Mouse (Mus musculus): ENCODE results near the gene Kcnip1. TPM values are rescaled to one million over a fixed set of nuclear protein-coding genes. Genes with fewer than 3 reads are reported as not detected.

The Kcnip1 gene
- polyA plus RNA-seq, 1 experiment from 2014 or later: 0.27 TPM

DNA sequence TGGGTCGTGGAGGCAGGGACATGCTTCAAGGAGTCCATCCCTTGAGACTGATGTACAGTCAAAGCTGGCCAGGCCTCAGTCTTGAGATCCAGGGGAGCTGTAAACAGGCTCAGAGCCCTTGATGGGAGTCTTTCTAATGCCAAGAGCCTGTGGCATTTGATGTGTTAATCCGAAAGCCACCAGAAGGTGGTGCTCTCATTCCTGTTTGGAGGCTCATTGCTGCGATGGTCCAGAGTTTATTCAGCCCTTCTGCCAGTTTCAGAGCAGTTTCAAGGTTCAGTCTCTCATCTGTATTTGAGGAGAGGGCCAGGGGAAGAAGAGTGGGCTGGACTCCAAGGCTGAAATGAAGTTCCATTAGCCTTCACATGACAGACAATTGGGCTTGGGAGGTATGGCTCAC is 259.7 kb downstream of the Kcnip1 start:
- 5% methylated on average over 3 of the region's 3 CpGs for WGBS
- no peak overlapping the region for H3K4me3 ChIP-seq (ENCODE audit: low read depth, low read length)
- ATAC-seq (no peak; the same call in 1 of the 2 replicates), DNase-seq (ENCODE audit: low spot score) (peak; percentile 66)
- no peak overlapping the region for H3K4me2 ChIP-seq (replicated peaks; ENCODE audit: low read depth, low read length)
- no peak overlapping the region for H3K9ac ChIP-seq (replicated peaks; ENCODE audit: low read depth)
- no peaks in the 10 kb centered on the region for H3K9me3 ChIP-seq (ENCODE audit: low read length)
- no peaks in the 10 kb centered on the region for H3K4me1 ChIP-seq (ENCODE audit: insufficient read depth, low read depth, low read length)
- peak; percentile 86 for TF ChIP-seq CTCF (IDR thresholded peaks at IDR 0.05)
- TF ChIP-seq EP300 (IDR thresholded peaks at IDR 0.05): no peak
- H3K27me3 ChIP-seq (replicated peaks; ENCODE audit: insufficient read depth, low read length): no peaks in the 10 kb centered on the region
- H3K27ac ChIP-seq (ENCODE audit: low read length): no peak overlapping the region
- H3K36me3 ChIP-seq (ENCODE audit: insufficient read depth, low read length): no peaks in the 10 kb centered on the region

DNA sequence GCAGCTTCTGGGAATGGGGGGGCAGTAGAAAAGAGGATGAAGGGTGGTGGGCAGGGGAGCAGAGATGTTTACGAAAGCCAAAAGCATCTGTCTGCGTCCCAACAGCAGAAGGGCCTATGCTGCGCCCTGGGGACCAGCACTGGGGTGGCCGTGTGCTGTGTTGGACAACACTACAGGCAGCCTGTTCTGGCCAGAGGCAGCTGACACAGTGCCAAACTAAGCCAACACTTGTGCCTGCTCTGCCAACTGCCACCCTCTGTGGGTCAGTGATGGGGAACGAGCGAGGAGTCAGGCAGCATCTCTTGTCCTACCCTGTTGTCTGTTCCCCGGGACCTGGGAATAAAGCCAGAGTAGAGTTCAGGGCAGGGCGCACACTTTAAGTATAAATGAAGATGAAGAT is 260.6 kb downstream of the Kcnip1 start:
- H3K9me3 ChIP-seq (ENCODE audit: low read length): no peaks in the 10 kb centered on the region
- no peak overlapping the region for H3K27ac ChIP-seq (ENCODE audit: low read length)
- H3K27me3 ChIP-seq (replicated peaks; ENCODE audit: insufficient read depth, low read length): no peaks in the 10 kb centered on the region
- H3K36me3 ChIP-seq (ENCODE audit: insufficient read depth, low read length): no peaks in the 10 kb centered on the region
- DNase-seq (ENCODE audit: low spot score): no peak
- no peaks in the 10 kb centered on the region for H3K4me1 ChIP-seq (ENCODE audit: insufficient read depth, low read depth, low read length)
- no peak overlapping the region for H3K9ac ChIP-seq (replicated peaks; ENCODE audit: low read depth)
- no peak overlapping the region for H3K4me2 ChIP-seq (replicated peaks; ENCODE audit: low read depth, low read length)
- WGBS: 76% methylated on average over 8 of the region's 8 CpGs
- no peak for ATAC-seq
- TF ChIP-seq EP300 (IDR thresholded peaks at IDR 0.05) (no peak), CTCF (IDR thresholded peaks at IDR 0.05) (no peak)
- H3K4me3 ChIP-seq (ENCODE audit: low read depth, low read length): no peak overlapping the region

DNA sequence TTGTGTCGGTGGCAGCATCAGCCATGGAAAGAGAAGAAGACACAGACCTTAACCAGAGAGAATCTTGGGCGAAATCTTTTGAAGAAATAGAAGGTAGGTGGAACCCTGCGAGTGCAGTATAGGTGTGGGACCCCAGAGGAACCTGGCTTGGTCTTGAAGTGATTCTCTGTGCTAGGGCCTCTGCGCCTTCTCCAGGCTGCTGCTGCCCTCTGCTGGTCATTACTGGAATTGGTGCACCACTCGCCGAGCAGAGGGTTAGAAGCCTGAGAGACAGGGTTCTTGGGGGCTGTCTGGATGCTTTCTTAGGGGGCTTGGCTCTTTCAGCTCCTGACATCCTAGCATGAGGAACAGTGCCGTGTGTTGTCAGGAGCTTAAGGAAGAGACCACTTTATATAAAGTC is 271.7 kb downstream of the Kcnip1 start:
- no peak overlapping the region for H3K9ac ChIP-seq (replicated peaks; ENCODE audit: low read depth)
- WGBS: 25% methylated on average over 7 of the region's 7 CpGs
- no peak overlapping the region for H3K27ac ChIP-seq (ENCODE audit: low read length)
- DNase-seq (ENCODE audit: low spot score) (peak; percentile 45), ATAC-seq (no peak)
- no peaks in the 10 kb centered on the region for H3K36me3 ChIP-seq (ENCODE audit: insufficient read depth, low read length)
- H3K27me3 ChIP-seq (replicated peaks; ENCODE audit: insufficient read depth, low read length): no peaks in the 10 kb centered on the region
- no peak overlapping the region for H3K4me2 ChIP-seq (replicated peaks; ENCODE audit: low read depth, low read length)
- no peak overlapping the region for H3K4me3 ChIP-seq (ENCODE audit: low read depth, low read length)
- H3K9me3 ChIP-seq (ENCODE audit: low read length): no peaks in the 10 kb centered on the region
- no peak for TF ChIP-seq EP300 (IDR thresholded peaks at IDR 0.05)
- peak; percentile 93 for TF ChIP-seq CTCF (IDR thresholded peaks at IDR 0.05)
- no peaks in the 10 kb centered on the region for H3K4me1 ChIP-seq (ENCODE audit: insufficient read depth, low read depth, low read length)

DNA sequence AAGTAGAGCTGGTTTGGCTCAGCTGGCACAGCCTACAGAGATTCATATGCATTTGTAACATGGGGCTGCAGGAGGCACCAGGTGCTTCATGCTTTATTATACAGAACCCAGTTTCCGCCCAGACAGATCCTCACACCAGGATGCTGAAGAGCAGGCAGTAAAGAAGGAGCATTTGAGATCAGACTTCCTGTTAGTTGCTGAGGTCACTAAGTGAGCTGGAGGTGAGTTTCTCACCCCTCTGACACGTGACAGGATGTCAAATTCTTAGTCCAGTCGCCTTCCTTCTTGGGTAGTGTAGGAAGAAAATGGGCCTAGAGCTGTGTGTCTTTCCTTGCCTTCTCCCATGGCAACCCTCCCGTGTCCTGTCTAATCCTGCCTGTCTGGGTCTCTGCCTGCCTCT is 286.2 kb downstream of the Kcnip1 start:
- Histone ChIP-seq H3K4me1 (ENCODE audit: insufficient read depth, low read depth, low read length) (no peaks in the 10 kb centered on the region), H3K36me3 (ENCODE audit: insufficient read depth, low read length) (no peaks in the 10 kb centered on the region), H3K4me2 (replicated peaks; ENCODE audit: low read depth, low read length) (no peak overlapping the region), H3K27me3 (replicated peaks; ENCODE audit: insufficient read depth, low read length) (no peaks in the 10 kb centered on the region), H3K9me3 (ENCODE audit: low read length) (no peaks in the 10 kb centered on the region), H3K9ac (replicated peaks; ENCODE audit: low read depth) (no peak overlapping the region), H3K27ac (ENCODE audit: low read length) (no peak overlapping the region), H3K4me3 (ENCODE audit: low read depth, low read length) (no peak overlapping the region)
- WGBS: 16% methylated on average over 4 of the region's 4 CpGs
- DNase-seq (ENCODE audit: low spot score) (no peak), ATAC-seq (no peak)
- TF ChIP-seq EP300 (IDR thresholded peaks at IDR 0.05) (no peak), CTCF (IDR thresholded peaks at IDR 0.05) (no peak)

DNA sequence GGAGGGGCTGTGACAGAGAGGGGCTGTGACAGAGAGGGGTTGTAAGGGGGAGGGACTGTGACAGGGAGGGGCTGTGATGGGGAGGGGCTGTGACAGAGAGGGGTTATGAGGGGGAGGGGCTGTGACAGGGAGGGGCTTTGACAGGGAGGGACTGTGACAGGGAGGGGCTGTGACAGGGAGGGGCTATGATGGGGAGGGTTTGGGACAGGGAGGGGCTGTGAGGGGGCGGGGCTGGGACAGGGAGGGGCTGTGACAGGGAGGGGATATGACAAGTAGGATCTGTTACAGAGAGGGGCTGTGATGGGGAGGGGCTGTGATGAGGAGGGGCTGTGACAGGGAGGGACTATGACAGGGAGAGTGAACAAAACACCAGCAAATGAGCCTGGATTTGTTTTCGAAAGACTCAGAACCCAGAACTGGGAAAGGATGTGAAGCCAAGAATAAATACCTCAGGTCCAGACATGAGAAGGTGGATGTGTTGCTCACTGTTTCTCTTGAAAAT is 290.9 kb downstream of the Kcnip1 start:
- no peaks in the 10 kb centered on the region for H3K9me3 ChIP-seq (ENCODE audit: low read length)
- DNase-seq (ENCODE audit: low spot score) (no peak), ATAC-seq (no peak)
- no peaks in the 10 kb centered on the region for H3K27me3 ChIP-seq (replicated peaks; ENCODE audit: insufficient read depth, low read length)
- H3K27ac ChIP-seq (ENCODE audit: low read length): no peak overlapping the region
- H3K4me3 ChIP-seq (ENCODE audit: low read depth, low read length): no peak overlapping the region
- H3K4me2 ChIP-seq (replicated peaks; ENCODE audit: low read depth, low read length): no peak overlapping the region
- H3K36me3 ChIP-seq (ENCODE audit: insufficient read depth, low read length): no peaks in the 10 kb centered on the region
- H3K4me1 ChIP-seq (ENCODE audit: insufficient read depth, low read depth, low read length): no peaks in the 10 kb centered on the region
- TF ChIP-seq CTCF (IDR thresholded peaks at IDR 0.05) (no peak), EP300 (IDR thresholded peaks at IDR 0.05) (no peak)
- WGBS: 39% methylated on average over 2 of the region's 2 CpGs
- H3K9ac ChIP-seq (replicated peaks; ENCODE audit: low read depth): no peak overlapping the region

DNA sequence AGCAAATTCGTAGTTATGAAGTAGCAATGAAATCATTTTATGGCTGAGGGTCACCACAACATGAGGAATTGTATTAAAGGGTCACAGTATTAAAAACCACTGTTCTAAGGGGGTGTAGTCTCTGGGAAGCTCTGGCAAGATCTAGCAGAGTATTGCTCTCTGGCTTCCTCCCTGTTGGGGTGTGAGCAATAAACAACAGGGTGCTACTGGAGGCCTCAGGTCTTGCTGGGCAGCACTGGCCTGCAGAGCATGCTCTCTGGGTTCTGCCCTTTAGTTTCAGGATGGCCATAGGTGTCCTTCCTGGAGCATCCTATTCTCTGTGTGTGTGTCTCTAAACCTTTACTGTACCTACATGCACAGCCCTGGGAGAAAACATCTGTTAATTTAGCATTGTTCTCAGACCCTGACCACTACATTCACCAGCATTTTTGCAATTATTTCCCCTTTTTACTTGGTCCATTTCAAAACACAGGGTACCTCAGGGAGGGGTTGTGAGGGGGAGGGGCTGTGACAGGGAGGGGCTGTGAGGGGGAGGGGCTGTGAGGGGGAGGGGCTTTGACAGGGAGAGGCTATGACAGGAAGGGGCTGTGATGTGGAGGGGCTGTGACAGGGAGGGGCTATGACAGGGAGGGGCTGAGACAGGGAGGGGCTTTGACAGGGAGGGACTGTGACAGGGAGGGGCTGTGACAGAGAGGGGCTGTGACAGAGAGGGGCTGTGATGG is 291.6 kb downstream of the Kcnip1 start:
- Histone ChIP-seq H3K4me1 (ENCODE audit: insufficient read depth, low read depth, low read length) (no peaks in the 10 kb centered on the region), H3K4me2 (replicated peaks; ENCODE audit: low read depth, low read length) (no peak overlapping the region), H3K36me3 (ENCODE audit: insufficient read depth, low read length) (no peaks in the 10 kb centered on the region), H3K9ac (replicated peaks; ENCODE audit: low read depth) (no peak overlapping the region), H3K9me3 (ENCODE audit: low read length) (no peaks in the 10 kb centered on the region), H3K27me3 (replicated peaks; ENCODE audit: insufficient read depth, low read length) (no peaks in the 10 kb centered on the region), H3K27ac (ENCODE audit: low read length) (no peak overlapping the region), H3K4me3 (ENCODE audit: low read depth, low read length) (no peak overlapping the region)
- TF ChIP-seq EP300 (IDR thresholded peaks at IDR 0.05): no peak
- no peak for TF ChIP-seq CTCF (IDR thresholded peaks at IDR 0.05)
- ATAC-seq (no peak), DNase-seq (ENCODE audit: low spot score) (no peak)
- 58% methylated on average over 1 of the region's 1 CpGs for whole genome bisulfite sequencing

Measured in lung, postnatal 0 days (tissue).